Mouse (Mus musculus) limb, embryonic 14.5 days (tissue): ENCODE results near the gene Osbpl7. TPM values are rescaled to one million over a fixed set of nuclear protein-coding genes. Genes with fewer than 3 reads are reported as not detected.

Experiments used
- ATAC-seq: fragments of 200-750 bp; cut with Nextera tagmentation; 2 replicates; pipeline ENCODE4 v1.8.0; 2017; ENCODE audit warnings: low read depth, moderate number of reproducible peaks, moderate TSS enrichment; ENCODE audit not compliant: low FRiP score
- DNase-seq: peaks from one replicate; pipeline ENCODE4 v3.0.0-alpha.2; 2015; ENCODE audit warnings: low spot score
- H3K27ac ChIP-seq: fragments of 300-500 bp; sonication (generic); replicated peaks from 2 replicates; pipeline ENCODE4 v1.5.1; 2014; ENCODE audit warnings: low read depth, mild to moderate bottlenecking, low read length, moderate library complexity, mixed read lengths
- H3K27me3 ChIP-seq: fragments of 300-500 bp; sonication (generic); 2 replicates; pipeline ENCODE4 v1.6.1; 2014; ENCODE audit warnings: low read length, mixed read lengths; ENCODE audit not compliant: control insufficient read depth, insufficient read depth
- H3K36me3 ChIP-seq: fragments of 300-500 bp; sonication (generic); 2 replicates; pipeline ENCODE4 v1.6.1; 2014; ENCODE audit warnings: mild to moderate bottlenecking, low read length, moderate library complexity, mixed read lengths; ENCODE audit not compliant: control insufficient read depth, insufficient read depth
- H3K4me1 ChIP-seq: fragments of 300-500 bp; sonication (generic); 2 replicates; pipeline ENCODE4 v1.6.1; 2014; ENCODE audit warnings: antibody characterized with exemption, low read length, mixed read lengths; ENCODE audit not compliant: control insufficient read depth, insufficient read depth
- H3K4me2 ChIP-seq: fragments of 300-500 bp; sonication (generic); replicated peaks from 2 replicates; pipeline ENCODE4 v1.6.1; 2014; ENCODE audit warnings: low read depth, mild to moderate bottlenecking, low read length, moderate library complexity; ENCODE audit not compliant: severe bottlenecking
- H3K4me3 ChIP-seq: fragments of 300-500 bp; sonication (generic); replicated peaks from 2 replicates; pipeline ENCODE4 v1.5.1; 2014; ENCODE audit warnings: low read length
- H3K9ac ChIP-seq: fragments of 300-500 bp; sonication (generic); 2 replicates; pipeline ENCODE4 v1.6.1; 2014; ENCODE audit warnings: mild to moderate bottlenecking, low read depth, low read length, moderate library complexity; ENCODE audit not compliant: severe bottlenecking
- H3K9me3 ChIP-seq: fragments of 300-500 bp; sonication (generic); 2 replicates; pipeline ENCODE4 v1.6.1; 2016; ENCODE audit warnings: low read length; ENCODE audit not compliant: control insufficient read depth
- POLR2A ChIP-seq: fragments of 200-500 bp; IDR thresholded peaks from 2 replicates; pipeline ENCODE4 v1.8.0; 2012; ENCODE audit warnings: inconsistent platforms, mild to moderate bottlenecking, moderate library complexity, borderline replicate concordance; ENCODE audit not compliant: insufficient read depth, insufficient read length; ENCODE audit errors: extremely low read depth
- WGBS: fragments of 180-500 bp; shearing (Covaris S2); extraction: QIAGEN DNeasy Blood & Tissue Kit; methylation state at CpG from one replicate; pipeline ENCODE4 v1.1.7; 2014; 5-methylcytosine and 5-hydroxymethylcytosine counted together
- polyA plus RNA-seq, 2 experiments: library from polyadenylated mRNA; depleted of rRNA in 1 of 2; stranded (reverse) in 1 of 2; unstranded in 1 of 2; fragments of >200 nt; fragmentation: Nextera tagmentation in 1 of 2; extraction: Ambion mirVana in 1 of 2; gene quantifications; 2 replicates each; pipeline versions ENCODE4 v1.2.1 to v1.2.3; 2012 to 2014

Osbpl7 gene
- polyA plus RNA-seq, 2 experiments = 7.0 to 12.7 TPM

- peak overlapping the region; percentile 76 for H3K4me2 ChIP-seq
- TF ChIP-seq POLR2A = no peak
- ATAC-seq = peak; percentile 35; the same call in 1 of the 2 replicates
- H3K4me1 ChIP-seq = peaks cover 15% of the 10 kb centered on the region
- 2% methylated on average over 47 of the region's 50 CpGs for WGBS
- peak overlapping the region; percentile 46 for H3K4me3 ChIP-seq
- peak; percentile 55 for DNase-seq
- H3K9me3 ChIP-seq = no peaks in the 10 kb centered on the region
- H3K9ac ChIP-seq = peak overlapping the region; percentile 54
- no peaks in the 10 kb centered on the region for H3K36me3 ChIP-seq
- peaks cover 64% of the 10 kb centered on the region for H3K27me3 ChIP-seq
- no peak overlapping the region for H3K27ac ChIP-seq
Observed at GRCm38 (mm10) chr11:97021873-97022484, 28.4 kb upstream of the Osbpl7 start.

- WGBS = 42% methylated on average over 10 of the region's 10 CpGs
- H3K9ac ChIP-seq = no peak overlapping the region; the same call in 1 of the 2 replicates
- TF ChIP-seq POLR2A = no peak
Observed at GRCm38 (mm10) chr11:97024977-97025376, 25.5 kb upstream of the Osbpl7 start.

GRCm38 (mm10) chr11:97025721-97026344 is 24.6 kb upstream of the Osbpl7 start:
- TF ChIP-seq POLR2A = no peak
- Histone ChIP-seq H3K27ac (peak overlapping the region; percentile 49), H3K4me2 (peak overlapping the region; percentile 66), H3K27me3 (peaks cover 30% of the 10 kb centered on the region), H3K4me3 (peak overlapping the region; percentile 31), H3K9ac (peak overlapping the region; percentile 40; the same call in 1 of the 2 replicates), H3K9me3 (no peaks in the 10 kb centered on the region), H3K36me3 (no peaks in the 10 kb centered on the region), H3K4me1 (peaks cover 20% of the 10 kb centered on the region)
- peak; percentile 85 for DNase-seq
- peak; percentile 69 for ATAC-seq
- WGBS = 4% methylated on average over 17 of the region's 17 CpGs

More at GRCm38 (mm10) chr11:97024977-97025376, 25.5 kb upstream of the Osbpl7 start:
- Histone ChIP-seq H3K27ac (no peak overlapping the region), H3K27me3 (peaks cover 38% of the 10 kb centered on the region), H3K9me3 (no peaks in the 10 kb centered on the region), H3K4me3 (no peak overlapping the region), H3K36me3 (no peaks in the 10 kb centered on the region), H3K4me2 (no peak overlapping the region; the same call in 1 of the 2 replicates), H3K4me1 (peaks cover 15% of the 10 kb centered on the region)
- DNase-seq (no peak), ATAC-seq (no peak)

- peaks cover 11% of the 10 kb centered on the region for H3K4me1 ChIP-seq
- WGBS = 3% methylated on average over 25 of the region's 25 CpGs
- DNase-seq (peak; percentile 90), ATAC-seq (peak; percentile 83)
- H3K9ac ChIP-seq = peak within 1 kb of the TSS; percentile 69
- peak within 1 kb of the TSS; percentile 62 for H3K4me3 ChIP-seq
- H3K36me3 ChIP-seq = peaks cover 9% of the 10 kb centered on the region; the same call in 1 of the 2 replicates
- H3K27me3 ChIP-seq = no peaks in the 10 kb centered on the region
- H3K27ac ChIP-seq = peak within 1 kb of the TSS; percentile 74
- no peak for TF ChIP-seq POLR2A
- H3K9me3 ChIP-seq = no peaks in the 10 kb centered on the region
- H3K4me2 ChIP-seq = peak within 1 kb of the TSS; percentile 89
Observed at GRCm38 (mm10) chr11:97029686-97030417, 20.6 kb upstream of the Osbpl7 start, which contains the start of gene Scrn2. Gene Scrn2, plus strand, starts transcription at chr11:97029938.

- peaks cover 11% of the 10 kb centered on the region for H3K4me1 ChIP-seq
- WGBS = 20% methylated on average over 15 of the region's 15 CpGs
- H3K4me3 ChIP-seq = peak overlapping the region; percentile 62
- H3K9ac ChIP-seq = peak overlapping the region; percentile 69
- H3K4me2 ChIP-seq = peak overlapping the region; percentile 89
- TF ChIP-seq POLR2A = no peak
- DNase-seq = no peak
- H3K27ac ChIP-seq = 0 out of 2 replicates have a peak overlapping the region, but pooled peaks have one; percentile 74
- ATAC-seq = no peak
- H3K9me3 ChIP-seq = no peaks in the 10 kb centered on the region
- H3K36me3 ChIP-seq = peaks cover 11% of the 10 kb centered on the region; the same call in 1 of the 2 replicates
- H3K27me3 ChIP-seq = no peaks in the 10 kb centered on the region
Observed at GRCm38 (mm10) chr11:97030426-97030825, 20.0 kb upstream of the Osbpl7 start.
